Mouse (Mus musculus) liver, embryonic 12.5 days (tissue): ENCODE data around the gene Asap3. TPM values are rescaled to one million over a fixed set of nuclear protein-coding genes. Genes with fewer than 3 reads are reported as not detected.

ENCODE experiments used
- ATAC-seq: fragments of 200-750 bp; cut with Nextera tagmentation; 2 replicates; pipeline ENCODE4 v1.8.0; 2017; ENCODE audit warnings: moderate number of reproducible peaks, mild to moderate bottlenecking, moderate library complexity
- H3K27ac ChIP-seq: fragments of 300-500 bp; sonication (generic); 2 replicates; pipeline ENCODE4 v1.5.1; 2016; ENCODE audit warnings: mild to moderate bottlenecking
- H3K27me3 ChIP-seq: fragments of 300-500 bp; sonication (generic); replicated peaks from 2 replicates; pipeline ENCODE4 v1.6.1; 2016; ENCODE audit warnings: mild to moderate bottlenecking, moderate library complexity
- H3K36me3 ChIP-seq: fragments of 300-500 bp; sonication (generic); 2 replicates; pipeline ENCODE4 v1.6.1; 2016; ENCODE audit warnings: mild to moderate bottlenecking, moderate library complexity
- H3K4me1 ChIP-seq: fragments of 300-500 bp; sonication (generic); 2 replicates; pipeline ENCODE4 v1.6.1; 2016
- H3K4me2 ChIP-seq: fragments of 300-500 bp; sonication (generic); 2 replicates; pipeline ENCODE4 v1.6.1; 2016; ENCODE audit warnings: mild to moderate bottlenecking, moderate library complexity
- H3K4me3 ChIP-seq: fragments of 300-500 bp; sonication (generic); 2 replicates; pipeline ENCODE4 v1.5.1; 2016; ENCODE audit warnings: mild to moderate bottlenecking, moderate library complexity
- H3K9ac ChIP-seq: fragments of 300-500 bp; sonication (generic); 2 replicates; pipeline ENCODE4 v1.6.1; 2016; ENCODE audit warnings: mild to moderate bottlenecking, moderate library complexity
- H3K9me3 ChIP-seq: fragments of 300-500 bp; sonication (generic); replicated peaks from 2 replicates; pipeline ENCODE4 v1.6.1; 2016; ENCODE audit warnings: mild to moderate bottlenecking, moderate library complexity
- WGBS: fragments of 180-500 bp; shearing (Covaris S2); methylation state at CpG from one replicate; pipeline ENCODE4 v1.1.7; 2016; ENCODE audit not compliant: insufficient replicate concordance; 5-methylcytosine and 5-hydroxymethylcytosine counted together
- polyA plus RNA-seq: library from polyadenylated mRNA; unstranded; fragments of >200 nt; fragmentation: Nextera tagmentation; extraction: Ambion mirVana; gene quantifications from 2 replicates; pipeline ENCODE4 v1.2.1, GENCODE M21; 2016

The Asap3 gene
- polyA plus RNA-seq, 1 experiment from 2014 or later: 1.9 TPM

- Histone ChIP-seq H3K4me3 (peak overlapping the region; percentile 84), H3K9me3 (no peaks in the 10 kb centered on the region), H3K27me3 (no peaks in the 10 kb centered on the region; the same call in 1 of the 2 replicates), H3K36me3 (peaks cover 53% of the 10 kb centered on the region), H3K27ac (peak overlapping the region; percentile 99), H3K4me1 (peaks cover 80% of the 10 kb centered on the region), H3K4me2 (peak overlapping the region; percentile 91), H3K9ac (peak overlapping the region; percentile 100)
- WGBS: 44% methylated on average over 13 of the region's 13 CpGs
- ATAC-seq: peak; percentile 82
These were observed 31.7 kb upstream of the Asap3 start for GRCm38 (mm10) chr4:136174216-136175193.

GRCm38 (mm10) chr4:136176022-136176552 is 30.1 kb upstream of the Asap3 start:
- H3K4me3 ChIP-seq: peak overlapping the region; percentile 84
- no peaks in the 10 kb centered on the region for H3K9me3 ChIP-seq
- H3K27me3 ChIP-seq: no peaks in the 10 kb centered on the region
- peaks cover 69% of the 10 kb centered on the region for H3K36me3 ChIP-seq
- H3K27ac ChIP-seq: peak overlapping the region; percentile 99
- no peak for ATAC-seq
- H3K4me2 ChIP-seq: peak overlapping the region; percentile 91
- peak overlapping the region; percentile 100 for H3K9ac ChIP-seq
- 70% methylated on average over 10 of the region's 10 CpGs for WGBS
- peaks cover 86% of the 10 kb centered on the region for H3K4me1 ChIP-seq

GRCm38 (mm10) chr4:136177244-136177611 is 28.9 kb upstream of the Asap3 start:
- Histone ChIP-seq H3K9me3 (no peaks in the 10 kb centered on the region), H3K4me1 (peaks cover 89% of the 10 kb centered on the region), H3K4me2 (peak overlapping the region; percentile 91), H3K9ac (peak overlapping the region; percentile 100), H3K4me3 (peak overlapping the region; percentile 84), H3K27ac (peak overlapping the region; percentile 99), H3K36me3 (peaks cover 80% of the 10 kb centered on the region), H3K27me3 (no peaks in the 10 kb centered on the region)
- ATAC-seq: no peak
- 16% methylated on average over 8 of the region's 8 CpGs for WGBS

- ATAC-seq: peak; percentile 88
- 6% methylated on average over 11 of the region's 11 CpGs for WGBS
- Histone ChIP-seq H3K27me3 (no peaks in the 10 kb centered on the region), H3K4me2 (peak overlapping the region; percentile 91), H3K9ac (peak overlapping the region; percentile 100), H3K36me3 (peaks cover 86% of the 10 kb centered on the region), H3K9me3 (no peaks in the 10 kb centered on the region), H3K27ac (peak overlapping the region; percentile 99), H3K4me3 (peak overlapping the region; percentile 84), H3K4me1 (peaks cover 91% of the 10 kb centered on the region)
These were observed 28.3 kb upstream of the Asap3 start for GRCm38 (mm10) chr4:136177612-136178474.

- Histone ChIP-seq H3K36me3 (peaks cover 93% of the 10 kb centered on the region), H3K27me3 (no peaks in the 10 kb centered on the region), H3K4me2 (peak overlapping the region; percentile 91), H3K9ac (peak overlapping the region; percentile 100), H3K4me3 (peak overlapping the region; percentile 84), H3K27ac (peak overlapping the region; percentile 99), H3K9me3 (no peaks in the 10 kb centered on the region), H3K4me1 (peaks cover 92% of the 10 kb centered on the region)
- no peak for ATAC-seq
- 24% methylated on average over 12 of the region's 12 CpGs for WGBS
These were observed 27.7 kb upstream of the Asap3 start for GRCm38 (mm10) chr4:136178475-136178921.

GRCm38 (mm10) chr4:136179456-136179855 is 26.7 kb upstream of the Asap3 start:
- peak overlapping the region; percentile 99 for H3K27ac ChIP-seq
- peak overlapping the region; percentile 100 for H3K9ac ChIP-seq
- peaks cover 88% of the 10 kb centered on the region for H3K4me1 ChIP-seq
- no peaks in the 10 kb centered on the region for H3K27me3 ChIP-seq
- 60% methylated on average over 7 of the region's 7 CpGs for WGBS
- H3K36me3 ChIP-seq: peaks cover 94% of the 10 kb centered on the region
- H3K4me3 ChIP-seq: peak overlapping the region; percentile 84
- H3K9me3 ChIP-seq: no peaks in the 10 kb centered on the region
- ATAC-seq: no peak
- peak overlapping the region; percentile 91 for H3K4me2 ChIP-seq

GRCm38 (mm10) chr4:136179998-136180397 is 26.2 kb upstream of the Asap3 start:
- whole genome bisulfite sequencing: 6% methylated on average over 15 of the region's 15 CpGs
- Histone ChIP-seq H3K27ac (peak overlapping the region; percentile 99), H3K4me2 (peak overlapping the region; percentile 91), H3K9me3 (no peaks in the 10 kb centered on the region), H3K4me1 (peaks cover 87% of the 10 kb centered on the region), H3K36me3 (peaks cover 96% of the 10 kb centered on the region), H3K9ac (peak overlapping the region; percentile 100), H3K27me3 (no peaks in the 10 kb centered on the region), H3K4me3 (peak overlapping the region; percentile 84)
- ATAC-seq: peak; percentile 50

- Histone ChIP-seq H3K4me3 (peak overlapping the region; percentile 84), H3K27ac (peak overlapping the region; percentile 99), H3K4me1 (peaks cover 87% of the 10 kb centered on the region), H3K36me3 (peaks cover 96% of the 10 kb centered on the region), H3K4me2 (peak overlapping the region; percentile 91), H3K27me3 (no peaks in the 10 kb centered on the region), H3K9ac (peak overlapping the region; percentile 100), H3K9me3 (no peaks in the 10 kb centered on the region)
- 30% methylated on average over 23 of the region's 23 CpGs for WGBS
- ATAC-seq: peak; percentile 61
These were observed 25.5 kb upstream of the Asap3 start for GRCm38 (mm10) chr4:136180408-136181330.

GRCm38 (mm10) chr4:136181367-136181766 is 24.8 kb upstream of the Asap3 start:
- Histone ChIP-seq H3K9ac (peak overlapping the region; percentile 100; the same call in 1 of the 2 replicates), H3K27me3 (no peaks in the 10 kb centered on the region), H3K4me1 (peaks cover 87% of the 10 kb centered on the region), H3K36me3 (peaks cover 96% of the 10 kb centered on the region), H3K4me2 (peak overlapping the region; percentile 91), H3K9me3 (no peaks in the 10 kb centered on the region), H3K27ac (peak overlapping the region; percentile 99), H3K4me3 (peak overlapping the region; percentile 84; the same call in 1 of the 2 replicates)
- no peak for ATAC-seq
- 40% methylated on average over 12 of the region's 12 CpGs for WGBS

GRCm38 (mm10) chr4:136185375-136185774 is 20.8 kb upstream of the Asap3 start:
- H3K27ac ChIP-seq: peak overlapping the region; percentile 93
- WGBS: 28% methylated on average over 9 of the region's 9 CpGs
- H3K4me1 ChIP-seq: peaks cover 87% of the 10 kb centered on the region
- peaks cover 100% of the 10 kb centered on the region for H3K36me3 ChIP-seq
- no peak overlapping the region; the same call in 1 of the 2 replicates for H3K4me2 ChIP-seq
- no peaks in the 10 kb centered on the region for H3K27me3 ChIP-seq
- ATAC-seq: no peak
- H3K9ac ChIP-seq: no peak overlapping the region
- no peaks in the 10 kb centered on the region for H3K9me3 ChIP-seq
- H3K4me3 ChIP-seq: no peak overlapping the region
